Mouse (Mus musculus): ENCODE results near the gene Olfr628. TPM values are rescaled to one million over a fixed set of nuclear protein-coding genes. Genes with fewer than 3 reads are reported as not detected.
"Not testable (repeated sequence)": the region's sequence is repeated elsewhere in the genome, so short reads cannot be mapped to it uniquely, and the experiment has no call there.

Olfr628 gene
- not detected in 2 replicates for polyA plus RNA-seq (2016; fragmentation: Nextera tagmentation; extraction: Ambion mirVana)

GRCm38 (mm10) chr7:103730074-103730473 lies at the start of gene Olfr628:
Gene Olfr628 (plus strand): TSS chr7:103730374.
- no peaks in the 10 kb centered on the region for H3K9me3 ChIP-seq (replicated peaks)

DNA sequence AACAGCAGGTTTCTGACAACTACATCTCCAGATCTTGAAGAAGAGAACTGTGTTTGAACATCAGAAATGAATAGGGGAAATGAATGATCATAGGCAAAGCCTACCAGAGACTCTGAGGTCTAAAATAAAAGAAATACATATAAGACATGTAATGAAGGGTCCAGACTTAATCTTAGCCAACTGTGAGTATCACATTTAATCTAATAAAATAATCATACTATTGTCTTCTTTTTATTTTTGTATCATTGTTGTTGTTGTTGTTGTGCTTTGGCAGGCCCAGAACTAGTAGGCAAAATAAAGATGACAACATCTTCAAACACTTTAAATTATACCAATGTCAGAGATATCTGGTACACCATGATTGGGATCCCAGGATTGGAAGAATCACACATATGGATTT lies 47.8 kb upstream of the Olfr628 start, which contains the start of gene Olfr625-ps1:
TSS of gene Olfr625-ps1 (plus strand) at position 301 of the 400 bp plus-strand sequence.
- no peaks in the 10 kb centered on the region for H3K9me3 ChIP-seq (replicated peaks)
- H3K4me2 ChIP-seq = no peak within 1 kb of the TSS
- no peak within 1 kb of the TSS for H3K9ac ChIP-seq
- H3K4me3 ChIP-seq = no peak within 1 kb of the TSS
- H3K27me3 ChIP-seq (replicated peaks) = no peaks in the 10 kb centered on the region
- H3K4me1 ChIP-seq (replicated peaks) = no peaks in the 10 kb centered on the region
- ATAC-seq (ENCODE audit: insufficient number of reproducible peaks, low FRiP score) = no peak
- no peaks in the 10 kb centered on the region for H3K36me3 ChIP-seq
- H3K27ac ChIP-seq (ENCODE audit: poor library complexity, severe bottlenecking) = no peak within 1 kb of the TSS

More at GRCm38 (mm10) chr7:103730074-103730473, at the start of gene Olfr628:
- Histone ChIP-seq H3K4me3 (no peak within 1 kb of the TSS), H3K27ac (ENCODE audit: poor library complexity, severe bottlenecking) (no peak within 1 kb of the TSS), H3K9ac (no peak within 1 kb of the TSS), H3K4me1 (replicated peaks) (no peaks in the 10 kb centered on the region), H3K4me2 (no peak within 1 kb of the TSS), H3K36me3 (no peaks in the 10 kb centered on the region), H3K27me3 (replicated peaks) (no peaks in the 10 kb centered on the region)
- WGBS = 85% methylated on average over 1 of the region's 1 CpGs
- no peak for ATAC-seq (ENCODE audit: insufficient number of reproducible peaks, low FRiP score)

DNA sequence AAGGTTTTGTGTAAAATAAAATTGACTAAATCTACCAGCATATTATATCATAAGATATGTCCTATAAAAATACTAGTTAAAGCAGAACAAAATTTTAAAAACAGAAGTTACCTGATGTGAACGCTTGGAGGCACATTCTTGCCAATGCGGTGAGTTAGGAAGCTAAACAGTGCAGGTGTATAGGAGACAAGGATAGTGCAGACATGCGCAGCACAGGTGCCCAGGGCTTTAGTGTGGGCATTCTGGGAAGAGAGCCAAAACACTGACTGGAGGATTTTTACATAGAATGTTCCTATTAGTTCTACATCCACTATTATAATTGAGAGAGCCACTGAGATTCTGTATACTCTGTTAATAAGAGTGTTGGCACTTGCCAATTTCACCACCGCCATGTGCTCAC lies 30.7 kb upstream of the Olfr628 start:
- WGBS = 86% methylated on average over 4 of the region's 4 CpGs
- Histone ChIP-seq H3K4me2 (no peak overlapping the region), H3K27me3 (replicated peaks) (no peaks in the 10 kb centered on the region), H3K27ac (ENCODE audit: poor library complexity, severe bottlenecking) (no peak overlapping the region), H3K9me3 (replicated peaks) (no peaks in the 10 kb centered on the region), H3K4me1 (replicated peaks) (no peaks in the 10 kb centered on the region), H3K4me3 (no peak overlapping the region), H3K9ac (no peak overlapping the region), H3K36me3 (no peaks in the 10 kb centered on the region)
- ATAC-seq (ENCODE audit: insufficient number of reproducible peaks, low FRiP score) = no peak

GRCm38 (mm10) chr7:103712024-103712423 lies 18.1 kb upstream of the Olfr628 start:
- Histone ChIP-seq H3K27me3 (replicated peaks) (no peaks in the 10 kb centered on the region), H3K4me3 (no peak overlapping the region), H3K27ac (ENCODE audit: poor library complexity, severe bottlenecking) (no peak overlapping the region), H3K4me1 (replicated peaks) (no peaks in the 10 kb centered on the region), H3K9ac (no peak overlapping the region), H3K36me3 (no peaks in the 10 kb centered on the region), H3K9me3 (replicated peaks) (no peaks in the 10 kb centered on the region), H3K4me2 (no peak overlapping the region)
- no peak for ATAC-seq (ENCODE audit: insufficient number of reproducible peaks, low FRiP score)
- WGBS = 22% methylated on average over 2 of the region's 2 CpGs

- Histone ChIP-seq H3K36me3 (no peaks in the 10 kb centered on the region), H3K27ac (ENCODE audit: poor library complexity, severe bottlenecking) (no peak within 1 kb of the TSS), H3K4me3 (no peak within 1 kb of the TSS), H3K9me3 (replicated peaks) (no peaks in the 10 kb centered on the region), H3K4me2 (no peak within 1 kb of the TSS), H3K27me3 (replicated peaks) (no peaks in the 10 kb centered on the region), H3K9ac (no peak within 1 kb of the TSS), H3K4me1 (replicated peaks) (no peaks in the 10 kb centered on the region)
- no peak for ATAC-seq (ENCODE audit: insufficient number of reproducible peaks, low FRiP score)
Observed at GRCm38 (mm10) chr7:103714371-103714770, 15.8 kb upstream of the Olfr628 start, which contains the start of gene Olfr243. Gene Olfr243 (plus strand): TSS chr7:103714671.

- not testable (repeated sequence) for H3K9ac ChIP-seq; H3K27me3 ChIP-seq (replicated peaks); H3K4me2 ChIP-seq; H3K9me3 ChIP-seq (replicated peaks); ATAC-seq (ENCODE audit: insufficient number of reproducible peaks, low FRiP score); H3K4me3 ChIP-seq; H3K36me3 ChIP-seq; H3K4me1 ChIP-seq (replicated peaks); H3K27ac ChIP-seq (ENCODE audit: poor library complexity, severe bottlenecking)
- 97% methylated on average over 1 of the region's 1 CpGs for WGBS
Observed at GRCm38 (mm10) chr7:103716398-103716797, 13.8 kb upstream of the Olfr628 start.

DNA sequence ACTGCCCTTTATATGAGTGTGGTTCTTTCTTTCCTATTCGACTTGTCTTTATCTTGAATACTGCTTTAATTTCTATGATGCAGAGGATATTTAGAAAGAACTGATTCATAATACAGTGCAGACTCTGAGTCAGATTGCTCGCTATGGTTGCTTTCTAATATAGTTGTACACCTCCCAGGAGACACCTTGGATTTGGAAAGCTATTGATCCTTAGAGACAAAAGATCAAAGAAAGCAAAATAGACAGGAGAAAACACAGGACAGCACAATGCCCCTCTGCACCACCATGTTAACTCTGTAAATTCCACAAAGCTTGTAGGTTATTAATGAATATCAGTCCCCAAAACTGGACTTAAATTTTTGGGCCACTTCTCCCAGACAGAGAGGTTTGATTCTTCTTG lies 14.7 kb downstream of the Olfr628 start, which contains the start of gene Olfr629:
TSS of gene Olfr629 (minus strand) at position 101 of the 400 bp plus-strand sequence.
- WGBS = 76% methylated on average over 2 of the region's 2 CpGs

GRCm38 (mm10) chr7:103757233-103757632 lies 27.1 kb downstream of the Olfr628 start, which contains the start of gene Olfr630:
Gene Olfr630 (minus strand): TSS chr7:103757333.
- no peak for ATAC-seq (ENCODE audit: insufficient number of reproducible peaks, low FRiP score)
- WGBS = 38% methylated on average over 2 of the region's 2 CpGs

More for the DNA sequence above, 14.7 kb downstream of the Olfr628 start, which contains the start of gene Olfr629:
- Histone ChIP-seq H3K36me3 (no peaks in the 10 kb centered on the region), H3K27ac (ENCODE audit: poor library complexity, severe bottlenecking) (no peak within 1 kb of the TSS), H3K4me1 (replicated peaks) (no peaks in the 10 kb centered on the region), H3K9ac (no peak within 1 kb of the TSS), H3K27me3 (replicated peaks) (no peaks in the 10 kb centered on the region), H3K9me3 (replicated peaks) (no peaks in the 10 kb centered on the region), H3K4me3 (no peak within 1 kb of the TSS), H3K4me2 (no peak within 1 kb of the TSS)
- no peak for ATAC-seq (ENCODE audit: insufficient number of reproducible peaks, low FRiP score)

DNA sequence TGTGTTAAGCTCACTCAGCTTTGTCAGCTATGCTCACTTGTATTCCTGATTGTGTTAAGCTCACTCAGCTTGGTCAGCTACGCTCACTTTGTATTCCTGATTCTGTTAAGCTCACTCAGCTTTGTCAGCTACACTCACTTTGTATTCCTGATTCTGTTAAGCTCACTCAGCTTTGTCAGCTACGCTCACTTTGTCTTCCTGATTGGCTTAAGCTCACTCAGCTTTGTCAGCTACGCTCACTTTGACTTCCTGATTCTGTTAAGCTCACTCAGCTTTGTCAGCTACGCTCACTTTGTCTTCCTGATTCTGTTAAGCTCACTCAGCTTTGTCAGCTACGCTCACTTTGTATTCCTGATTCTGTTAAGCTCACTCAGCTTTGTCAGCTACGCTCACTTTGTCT lies 32.0 kb downstream of the Olfr628 start:
- H3K27ac ChIP-seq (ENCODE audit: poor library complexity, severe bottlenecking); H3K36me3 ChIP-seq; H3K27me3 ChIP-seq (replicated peaks); H3K4me2 ChIP-seq; H3K9ac ChIP-seq; H3K9me3 ChIP-seq (replicated peaks); H3K4me1 ChIP-seq (replicated peaks); ATAC-seq (ENCODE audit: insufficient number of reproducible peaks, low FRiP score); H3K4me3 ChIP-seq: not testable (repeated sequence)
- 77% methylated on average over 6 of the region's 6 CpGs for WGBS

More at GRCm38 (mm10) chr7:103757233-103757632, 27.1 kb downstream of the Olfr628 start, which contains the start of gene Olfr630:
- no peaks in the 10 kb centered on the region for H3K27me3 ChIP-seq (replicated peaks)
- H3K4me1 ChIP-seq (replicated peaks) = no peaks in the 10 kb centered on the region
- H3K4me2 ChIP-seq = no peak within 1 kb of the TSS
- no peak within 1 kb of the TSS for H3K4me3 ChIP-seq
- no peak within 1 kb of the TSS for H3K27ac ChIP-seq (ENCODE audit: poor library complexity, severe bottlenecking)
- H3K9ac ChIP-seq = no peak within 1 kb of the TSS
- no peaks in the 10 kb centered on the region for H3K9me3 ChIP-seq (replicated peaks)
- H3K36me3 ChIP-seq = no peaks in the 10 kb centered on the region

GRCm38 (mm10) chr7:103767687-103768086 lies 37.5 kb downstream of the Olfr628 start:
- H3K9me3 ChIP-seq (replicated peaks); H3K4me1 ChIP-seq (replicated peaks); H3K4me2 ChIP-seq; ATAC-seq (ENCODE audit: insufficient number of reproducible peaks, low FRiP score); H3K4me3 ChIP-seq; H3K27ac ChIP-seq (ENCODE audit: poor library complexity, severe bottlenecking); H3K27me3 ChIP-seq (replicated peaks); H3K9ac ChIP-seq; H3K36me3 ChIP-seq: not testable (repeated sequence)
- 71% methylated on average over 6 of the region's 6 CpGs for WGBS

DNA sequence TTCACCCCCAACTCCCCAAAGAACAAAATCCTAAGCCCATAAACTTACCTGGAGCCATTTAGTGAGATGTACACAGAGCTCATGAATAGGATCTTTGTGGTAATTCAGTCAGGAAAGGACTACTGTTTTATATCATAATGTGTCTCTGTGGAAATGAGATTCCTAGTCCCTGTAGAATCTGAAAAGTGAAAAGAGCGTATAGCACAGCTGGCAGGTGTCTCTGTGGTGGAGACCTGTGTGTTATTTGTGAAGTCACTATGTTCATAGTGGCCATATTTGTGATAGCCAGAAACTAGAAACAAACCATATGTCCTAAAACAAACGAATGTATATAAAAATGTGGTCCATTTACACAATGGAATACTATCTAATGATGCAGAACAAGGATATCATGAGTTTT lies 41.3 kb downstream of the Olfr628 start, which contains the start of gene Olfr69:
TSS of gene Olfr69 (minus strand) at position 101 of the 400 bp plus-strand sequence.
- no peak within 1 kb of the TSS for H3K27ac ChIP-seq (ENCODE audit: poor library complexity, severe bottlenecking)
- H3K4me2 ChIP-seq = no peak within 1 kb of the TSS
- H3K9ac ChIP-seq = no peak within 1 kb of the TSS
- ATAC-seq (ENCODE audit: insufficient number of reproducible peaks, low FRiP score) = no peak
- no peaks in the 10 kb centered on the region for H3K4me1 ChIP-seq (replicated peaks)
- no peaks in the 10 kb centered on the region for H3K27me3 ChIP-seq (replicated peaks)
- H3K36me3 ChIP-seq = no peaks in the 10 kb centered on the region
- WGBS = 74% methylated on average over 2 of the region's 2 CpGs
- H3K4me3 ChIP-seq = no peak within 1 kb of the TSS
- H3K9me3 ChIP-seq (replicated peaks) = no peaks in the 10 kb centered on the region

DNA sequence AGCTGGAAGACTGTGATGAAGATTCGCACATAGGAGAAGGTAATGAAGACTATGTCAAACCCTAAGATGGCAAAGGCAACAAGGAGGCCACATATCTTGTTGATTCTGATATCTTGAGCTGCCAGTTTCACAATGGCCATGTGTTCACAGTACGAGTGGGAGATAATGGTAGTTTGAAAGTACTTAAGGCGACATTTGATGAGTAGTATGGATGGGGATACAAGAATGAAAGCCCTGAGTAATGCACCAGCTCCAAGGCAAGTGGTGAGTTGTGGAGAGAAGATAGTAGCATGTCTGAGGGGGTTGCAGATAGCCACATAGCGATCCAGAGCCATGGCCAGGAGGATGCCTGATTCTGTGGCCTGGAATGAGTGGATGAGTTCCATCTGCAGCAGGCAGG lies 47.5 kb downstream of the Olfr628 start:
- not testable (repeated sequence) for H3K27ac ChIP-seq (ENCODE audit: poor library complexity, severe bottlenecking); H3K27me3 ChIP-seq (replicated peaks); H3K4me1 ChIP-seq (replicated peaks); H3K4me2 ChIP-seq; H3K9me3 ChIP-seq (replicated peaks); H3K36me3 ChIP-seq; ATAC-seq (ENCODE audit: insufficient number of reproducible peaks, low FRiP score); H3K4me3 ChIP-seq; H3K9ac ChIP-seq
- WGBS = 51% methylated on average over 4 of the region's 4 CpGs
